Mouse (Mus musculus) intestine, embryonic 14.5 days (tissue): ENCODE measurements at regions not wholly inside any gene's neighbourhood (a gene's known extent, or its start where the extent isn't known, plus 50 kb on each side); places are given as distances from the start of the nearest gene placed in this dataset.

Source experiments
- ATAC-seq: fragments of 200-750 bp; cut with Nextera tagmentation; replicated peaks from 2 replicates; pipeline ENCODE4 v1.8.0; 2017; ENCODE audit warnings: low read depth, moderate number of reproducible peaks, moderate TSS enrichment, moderate library complexity; ENCODE audit not compliant: low FRiP score, low TSS enrichment
- DNase-seq: peaks from one replicate; pipeline ENCODE4 v3.0.0-alpha.2; 2018; ENCODE audit warnings: low spot score
- H3K27ac ChIP-seq: fragments of 300-500 bp; sonication (generic); 2 replicates; pipeline ENCODE4 v1.5.1; 2014; ENCODE audit warnings: low read depth, mild to moderate bottlenecking, control low read depth
- H3K27me3 ChIP-seq: fragments of 300-500 bp; sonication (generic); replicated peaks from 2 replicates; pipeline ENCODE4 v1.6.1; 2014; ENCODE audit warnings: low read length, control low read depth; ENCODE audit not compliant: control insufficient read depth, insufficient read depth
- H3K36me3 ChIP-seq: fragments of 300-500 bp; sonication (generic); 2 replicates; pipeline ENCODE4 v1.6.1; 2014; ENCODE audit warnings: low read length, control low read depth; ENCODE audit not compliant: control insufficient read depth, insufficient read depth
- H3K4me1 ChIP-seq: fragments of 300-500 bp; sonication (generic); replicated peaks from 2 replicates; pipeline ENCODE4 v1.6.1; 2014; ENCODE audit warnings: low read length, control low read depth, mixed read lengths; ENCODE audit not compliant: control insufficient read depth, insufficient read depth
- H3K4me2 ChIP-seq: fragments of 300-500 bp; sonication (generic); 2 replicates; pipeline ENCODE4 v1.6.1; 2014; ENCODE audit warnings: low read length
- H3K4me3 ChIP-seq: fragments of 300-500 bp; sonication (generic); 2 replicates; pipeline ENCODE4 v1.5.1; 2014; ENCODE audit warnings: low read depth, low read length, control low read depth, mixed read lengths
- H3K9ac ChIP-seq: fragments of 300-500 bp; sonication (generic); 2 replicates; pipeline ENCODE4 v1.6.1; 2014; ENCODE audit warnings: mild to moderate bottlenecking, low read length
- H3K9me3 ChIP-seq: fragments of 300-500 bp; sonication (generic); 2 replicates; pipeline ENCODE4 v1.6.1; 2016; ENCODE audit warnings: low read length, control low read depth; ENCODE audit not compliant: control insufficient read depth
- WGBS: fragments of 180-500 bp; shearing (Covaris S2); extraction: QIAGEN DNeasy Blood & Tissue Kit; methylation state at CpG from one replicate; pipeline ENCODE4 v1.1.7; 2014; 5-methylcytosine and 5-hydroxymethylcytosine counted together

DNA sequence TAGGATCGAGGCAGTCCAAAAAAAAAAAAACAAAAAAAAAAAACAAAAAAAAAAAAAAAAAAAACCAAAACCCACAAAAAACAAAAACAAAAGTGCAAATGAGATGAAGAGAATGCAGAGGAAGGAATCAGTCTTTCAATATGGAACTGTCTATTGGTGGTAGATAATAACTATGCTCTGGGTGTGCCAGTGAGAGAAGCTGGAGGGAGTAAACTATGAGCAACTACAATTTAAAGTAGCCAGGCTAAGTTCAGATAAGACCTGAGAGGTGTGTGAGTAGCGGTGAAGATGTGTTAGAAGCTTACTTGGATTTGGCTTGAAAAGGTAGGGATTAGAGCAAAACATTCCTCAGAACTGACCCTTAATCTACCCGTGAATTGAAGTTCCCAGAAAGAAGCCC is 200.1 kb upstream of the Egfl6 start:
- no peak overlapping the region for H3K9ac ChIP-seq
- DNase-seq (no peak), ATAC-seq (no peak)
- WGBS, result 76% methylated on average over 3 of the region's 3 CpGs
- no peak overlapping the region for H3K4me2 ChIP-seq
- 0 out of 2 replicates have a peak, but pooled peaks cover 3% of the 10 kb centered on the region for H3K27me3 ChIP-seq
- H3K4me3 ChIP-seq, result no peak overlapping the region
- no peak overlapping the region for H3K27ac ChIP-seq
- no peaks in the 10 kb centered on the region for H3K9me3 ChIP-seq
- no peaks in the 10 kb centered on the region for H3K36me3 ChIP-seq
- H3K4me1 ChIP-seq, result no peaks in the 10 kb centered on the region; the same call in 1 of the 2 replicates

DNA sequence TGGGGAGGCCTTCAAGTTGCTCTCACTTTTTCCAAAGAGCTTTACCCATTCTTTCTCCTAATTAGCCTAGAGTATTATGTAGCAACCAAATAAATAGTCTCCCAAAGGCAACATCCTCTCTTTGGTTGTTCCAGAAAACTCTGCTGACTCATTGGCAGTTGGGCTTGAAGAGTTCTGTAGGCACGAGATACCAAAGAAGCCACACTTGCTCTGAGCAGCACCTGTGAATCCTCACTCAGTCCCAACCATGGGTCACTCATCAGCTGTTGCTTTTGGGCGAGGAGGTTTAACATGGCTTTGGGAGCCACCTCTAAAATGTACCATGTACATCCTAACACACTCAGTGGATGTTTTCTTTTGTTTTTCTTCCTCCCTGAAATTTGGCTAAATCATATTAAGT is 197.9 kb upstream of the Egfl6 start:
- 78% methylated on average over 2 of the region's 2 CpGs for WGBS
- ATAC-seq, result no peak
- no peak overlapping the region for H3K27ac ChIP-seq

GRCm38 (mm10) chrX:166779334-166780092 is 194.0 kb upstream of the Egfl6 start:
- no peak for DNase-seq
- H3K27me3 ChIP-seq, result no peaks in the 10 kb centered on the region
- ATAC-seq, result no peak
- no peaks in the 10 kb centered on the region for H3K4me1 ChIP-seq
- no peaks in the 10 kb centered on the region for H3K36me3 ChIP-seq
- H3K27ac ChIP-seq, result no peak overlapping the region
- no peak overlapping the region for H3K9ac ChIP-seq
- no peaks in the 10 kb centered on the region for H3K9me3 ChIP-seq
- no peak overlapping the region for H3K4me3 ChIP-seq
- WGBS, result 77% methylated on average over 6 of the region's 6 CpGs
- no peak overlapping the region for H3K4me2 ChIP-seq

More for the DNA sequence above, 197.9 kb upstream of the Egfl6 start:
- Histone ChIP-seq H3K36me3 (no peaks in the 10 kb centered on the region), H3K27me3 (0 out of 2 replicates have a peak, but pooled peaks cover 3% of the 10 kb centered on the region), H3K4me2 (no peak overlapping the region), H3K9me3 (no peaks in the 10 kb centered on the region), H3K9ac (no peak overlapping the region), H3K4me1 (no peaks in the 10 kb centered on the region), H3K4me3 (no peak overlapping the region)
- DNase-seq, result no peak

GRCm38 (mm10) chrX:166773408-166773854 is 187.9 kb upstream of the Egfl6 start:
- no peak for DNase-seq
- Histone ChIP-seq H3K36me3 (no peaks in the 10 kb centered on the region), H3K9ac (no peak overlapping the region), H3K27ac (no peak overlapping the region), H3K4me1 (no peaks in the 10 kb centered on the region), H3K9me3 (no peaks in the 10 kb centered on the region), H3K4me3 (no peak overlapping the region), H3K27me3 (0 out of 2 replicates have a peak, but pooled peaks cover 2% of the 10 kb centered on the region), H3K4me2 (no peak overlapping the region)
- ATAC-seq, result no peak
- WGBS, result 9% methylated on average over 6 of the region's 6 CpGs

DNA sequence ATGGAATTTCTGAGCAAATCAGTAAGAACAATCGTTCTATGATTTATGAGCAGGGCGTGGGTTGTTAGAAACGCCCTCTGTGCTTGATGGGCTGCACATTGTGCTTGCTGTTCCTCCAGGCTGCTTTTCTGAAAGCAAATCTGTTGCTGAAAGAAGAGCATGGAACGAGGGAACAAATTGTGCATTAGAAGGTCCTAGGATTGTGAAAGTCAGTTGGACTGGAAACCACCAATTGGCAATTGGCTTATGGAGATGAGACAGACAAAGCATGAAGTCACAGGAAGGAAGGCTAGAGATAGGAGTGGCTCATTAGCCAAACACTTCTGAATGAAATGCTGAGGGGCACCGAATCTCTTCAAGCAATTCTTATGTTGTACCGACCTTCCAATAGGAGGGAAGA is 181.5 kb upstream of the Egfl6 start:
- Histone ChIP-seq H3K27me3 (peaks cover 14% of the 10 kb centered on the region; the same call in 1 of the 2 replicates), H3K4me3 (no peak overlapping the region), H3K9me3 (no peaks in the 10 kb centered on the region), H3K4me2 (no peak overlapping the region), H3K4me1 (no peaks in the 10 kb centered on the region), H3K36me3 (no peaks in the 10 kb centered on the region), H3K9ac (no peak overlapping the region), H3K27ac (no peak overlapping the region)
- ATAC-seq (no peak), DNase-seq (no peak)
- 75% methylated on average over 6 of the region's 6 CpGs for WGBS

DNA sequence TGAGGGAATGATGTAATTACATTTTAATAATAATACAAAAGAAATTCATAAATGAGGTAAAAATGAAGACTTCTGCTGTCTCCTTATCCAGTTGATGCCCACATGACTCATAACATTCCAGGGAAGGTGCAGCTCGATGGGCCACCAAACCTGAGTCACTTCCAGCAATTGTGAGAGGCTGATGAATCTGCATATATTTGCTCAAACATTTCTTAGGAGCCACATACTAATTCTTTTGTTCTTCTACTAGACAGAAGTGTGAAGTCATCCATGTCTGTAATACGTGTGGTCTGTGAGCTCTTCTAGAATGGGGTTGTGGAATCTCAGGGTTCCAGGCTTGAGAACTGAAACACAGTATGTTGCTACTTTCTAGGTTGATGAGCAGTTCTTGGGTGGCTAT is 180.1 kb upstream of the Egfl6 start:
- 79% methylated on average over 2 of the region's 2 CpGs for WGBS
- no peak overlapping the region for H3K9ac ChIP-seq

DNA sequence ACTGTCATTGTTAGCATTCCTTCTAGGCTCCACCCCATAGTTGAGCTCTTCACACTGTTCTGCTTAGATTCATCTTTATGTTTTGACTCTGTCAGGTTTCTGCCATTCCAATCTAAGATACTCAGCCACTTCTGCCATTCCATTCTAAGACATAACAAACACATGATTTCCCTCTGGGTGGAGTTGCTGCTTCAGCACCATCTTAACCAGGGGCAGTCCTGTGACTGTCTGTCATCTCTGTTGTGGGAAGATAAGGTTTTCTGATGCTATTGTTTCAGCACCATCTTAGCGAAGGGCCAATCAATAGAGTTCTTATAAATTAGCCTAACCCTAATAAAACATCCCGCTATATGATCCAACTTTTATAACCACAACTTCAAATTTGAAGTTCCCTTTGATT is 176.6 kb upstream of the Egfl6 start:
- Histone ChIP-seq H3K4me1 (no peaks in the 10 kb centered on the region), H3K4me2 (no peak overlapping the region), H3K27ac (no peak overlapping the region), H3K4me3 (no peak overlapping the region), H3K27me3 (peaks cover 11% of the 10 kb centered on the region; the same call in 1 of the 2 replicates), H3K36me3 (no peaks in the 10 kb centered on the region), H3K9me3 (no peaks in the 10 kb centered on the region), H3K9ac (no peak overlapping the region)
- DNase-seq, result no peak
- 83% methylated on average over 2 of the region's 2 CpGs for WGBS
- no peak for ATAC-seq

More for the DNA sequence above, 180.1 kb upstream of the Egfl6 start:
- no peaks in the 10 kb centered on the region for H3K9me3 ChIP-seq
- H3K36me3 ChIP-seq, result no peaks in the 10 kb centered on the region
- H3K4me2 ChIP-seq, result no peak overlapping the region
- no peak overlapping the region for H3K27ac ChIP-seq
- DNase-seq, result no peak
- H3K4me3 ChIP-seq, result no peak overlapping the region
- H3K4me1 ChIP-seq, result no peaks in the 10 kb centered on the region
- peaks cover 14% of the 10 kb centered on the region; the same call in 1 of the 2 replicates for H3K27me3 ChIP-seq
- ATAC-seq, result no peak

DNA sequence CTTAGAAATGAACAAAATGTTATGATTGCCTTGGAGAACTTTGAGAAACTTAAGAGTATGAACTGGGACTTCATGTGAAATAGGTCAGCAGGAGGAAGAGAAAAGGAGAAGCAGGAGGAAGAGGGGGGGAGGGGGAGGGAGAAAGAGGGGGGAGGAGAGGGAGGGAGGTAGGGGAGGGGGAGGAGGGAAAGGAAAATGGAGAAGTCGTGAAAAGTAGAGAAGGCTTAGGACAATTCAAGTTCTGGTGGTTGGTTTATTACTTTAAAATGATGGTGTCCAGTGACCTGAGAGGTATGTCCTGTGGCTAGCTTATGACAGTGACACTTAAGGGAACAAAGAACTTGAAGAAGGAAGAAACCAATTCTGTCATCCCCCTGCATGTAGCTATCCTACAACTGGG is 171.6 kb upstream of the Egfl6 start:
- WGBS, result 36% methylated on average over 1 of the region's 1 CpGs
- Histone ChIP-seq H3K27ac (no peak overlapping the region), H3K4me1 (no peaks in the 10 kb centered on the region), H3K27me3 (no peaks in the 10 kb centered on the region), H3K4me2 (no peak overlapping the region), H3K9ac (no peak overlapping the region), H3K36me3 (no peaks in the 10 kb centered on the region), H3K9me3 (no peaks in the 10 kb centered on the region), H3K4me3 (no peak overlapping the region)
- ATAC-seq, result no peak
- no peak for DNase-seq
